ENCODE assay signal across 9 mouse cellular contexts in the genomic region with DNA sequence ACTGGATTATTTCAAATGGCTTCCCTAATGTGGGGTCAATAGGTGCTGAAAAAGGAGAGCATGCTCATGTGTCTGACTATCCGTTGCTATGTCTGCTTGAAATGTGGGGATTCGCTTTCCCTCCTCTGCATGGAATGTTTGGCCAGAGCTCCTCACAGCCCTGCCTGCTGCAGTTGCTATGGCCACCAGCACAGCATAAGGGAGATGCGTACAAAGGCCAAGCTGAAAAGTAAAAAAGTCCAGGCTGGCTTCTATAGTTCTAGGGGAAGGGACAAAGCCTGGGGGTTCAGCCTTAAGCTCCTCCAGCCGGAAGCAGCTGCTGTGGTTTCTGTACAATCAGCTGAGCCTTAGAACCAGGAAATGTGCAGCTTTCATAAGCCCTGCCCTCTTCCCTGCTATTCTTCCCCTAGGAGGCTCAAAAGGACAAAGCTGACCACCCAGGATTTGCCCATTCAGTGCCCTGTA. TPM values are rescaled to one million over a fixed set of nuclear protein-coding genes. Genes with fewer than 3 reads are reported as not detected.
DNase-seq lines count a peak whose midpoint lies in the region; ATAC-seq lines count a peak whose summit lies in the region.
"Had no signal": no experiment of that assay in that cellular context is flagged by ENCODE, and none has a peak within 500 bp of the region (broad histone marks: within the 10 kb centered on the region; RNA-seq: fewer than 3 reads in every experiment).

No protein-coding gene starts in this region.

- no peak overlapping the region for H3K4me2 ChIP-seq in lung, embryonic 15.5 days
- no peak overlapping the region for H3K4me2 ChIP-seq in forebrain, embryonic 15.5 days (replicated peaks)
- H3K4me2 ChIP-seq in liver, embryonic 13.5 days = no peak overlapping the region

- no peak for DNase-seq in lung, postnatal 10 days
- DNase-seq in liver, embryonic 13.5 days = no peak
- peak; percentile 52 for DNase-seq in thymus, postnatal 25 days
- DNase-seq in testis, postnatal 10 days (ENCODE audit: low spot score) = no peak
- DNase-seq in retina, embryonic 14.5 days (ENCODE audit: low spot score) = no peak

- 32% methylated on average over 4 of the region's 4 CpGs for whole genome bisulfite sequencing in lung, embryonic 15.5 days
- 33% methylated on average over 4 of the region's 4 CpGs for WGBS in forebrain, embryonic 15.5 days
- WGBS in liver, embryonic 13.5 days (ENCODE audit: insufficient replicate concordance) = 39% methylated on average over 4 of the region's 4 CpGs

- H3K27me3 ChIP-seq in lung, embryonic 15.5 days = no peaks in the 10 kb centered on the region
- no peaks in the 10 kb centered on the region for H3K27me3 ChIP-seq in forebrain, embryonic 15.5 days
- H3K27me3 ChIP-seq in liver, embryonic 13.5 days = no peaks in the 10 kb centered on the region

- peaks cover 16% of the 10 kb centered on the region for H3K4me1 ChIP-seq in lung, embryonic 15.5 days
- H3K4me1 ChIP-seq in forebrain, embryonic 15.5 days = 0 out of 2 replicates have a peak, but pooled peaks cover 6% of the 10 kb centered on the region
- H3K4me1 ChIP-seq in liver, embryonic 13.5 days (replicated peaks) = peaks cover 16% of the 10 kb centered on the region

- no peaks in the 10 kb centered on the region for H3K36me3 ChIP-seq in lung, embryonic 15.5 days
- no peaks in the 10 kb centered on the region for H3K36me3 ChIP-seq in forebrain, embryonic 15.5 days
- no peaks in the 10 kb centered on the region for H3K36me3 ChIP-seq in liver, embryonic 13.5 days

- no peak overlapping the region for H3K9ac ChIP-seq in lung, embryonic 15.5 days
- H3K9ac ChIP-seq in forebrain, embryonic 15.5 days (replicated peaks) = 0 out of 2 replicates have a peak overlapping the region, but pooled peaks have one; percentile 7
- no peak overlapping the region for H3K9ac ChIP-seq in liver, embryonic 13.5 days

- no peak overlapping the region for H3K4me3 ChIP-seq in lung, embryonic 15.5 days
- no peak overlapping the region for H3K4me3 ChIP-seq in forebrain, embryonic 15.5 days
- H3K4me3 ChIP-seq in liver, embryonic 13.5 days (replicated peaks) = no peak overlapping the region

- ATAC-seq in lung, embryonic 15.5 days (ENCODE audit: borderline replicate concordance, extremely low read depth, low FRiP score, low TSS enrichment) = peak; percentile 76
- ATAC-seq in forebrain, embryonic 15.5 days (replicated peaks) = peak; percentile 74
- peak; percentile 53 for ATAC-seq in liver, embryonic 13.5 days (ENCODE audit: low read depth)
- ATAC-seq in inflammation-experienced regulatory T-cells, adult 6 months = no peak

- no peaks in the 10 kb centered on the region for H3K9me3 ChIP-seq in lung, embryonic 15.5 days
- no peaks in the 10 kb centered on the region for H3K9me3 ChIP-seq in forebrain, embryonic 15.5 days
- no peaks in the 10 kb centered on the region for H3K9me3 ChIP-seq in liver, embryonic 13.5 days (replicated peaks)

- peak overlapping the region; percentile 46; the same call in 1 of the 2 replicates for H3K27ac ChIP-seq in lung, embryonic 15.5 days
- peak overlapping the region; percentile 40 for H3K27ac ChIP-seq in forebrain, embryonic 15.5 days (replicated peaks)
- H3K27ac ChIP-seq in liver, embryonic 13.5 days = peak overlapping the region; percentile 75

RNA-seq across cellular contexts. Expression of gene Gm11985, which starts 27.7 kb away (rescaled TPM):
- polyA plus RNA-seq in lung, embryonic 15.5 days (2015; fragmentation: Nextera tagmentation; extraction: Ambion mirVana) = not detected in 2 replicates
- polyA plus RNA-seq in forebrain, embryonic 15.5 days (2015; fragmentation: Nextera tagmentation; extraction: Ambion mirVana) = not detected in 2 replicates
- polyA plus RNA-seq in liver, embryonic 13.5 days (2015; fragmentation: Nextera tagmentation; extraction: Ambion mirVana) = not detected in 2 replicates
- not detected for polyA plus RNA-seq in inflammation-experienced regulatory T-cells, adult 6 months (2017; shearing (Covaris generic))
- polyA plus RNA-seq: liver, adult 2 months had no signal

RNA-seq across cellular contexts. Expression of gene Igfbp1, which starts 36.9 kb away (rescaled TPM):
- 0.54 and 0.60 TPM in 2 replicates for polyA plus RNA-seq in lung, embryonic 15.5 days (2015; fragmentation: Nextera tagmentation; extraction: Ambion mirVana)
- 0.14 TPM in 1 of 2 replicates, not detected in the other for polyA plus RNA-seq in forebrain, embryonic 15.5 days (2015; fragmentation: Nextera tagmentation; extraction: Ambion mirVana)
- polyA plus RNA-seq in liver, embryonic 13.5 days (2015; fragmentation: Nextera tagmentation; extraction: Ambion mirVana) = 52.9 and 56.9 TPM in 2 replicates
- not detected for polyA plus RNA-seq in inflammation-experienced regulatory T-cells, adult 6 months (2017; shearing (Covaris generic))

RNA-seq across cellular contexts. Expression of gene Igfbp3, which starts 53.1 kb away (rescaled TPM):
- 12.9 and 15.9 TPM in 2 replicates for polyA plus RNA-seq in lung, embryonic 15.5 days (2015; fragmentation: Nextera tagmentation; extraction: Ambion mirVana)
- 34.7 and 40.3 TPM in 2 replicates for polyA plus RNA-seq in forebrain, embryonic 15.5 days (2015; fragmentation: Nextera tagmentation; extraction: Ambion mirVana)
- polyA plus RNA-seq in liver, embryonic 13.5 days (2015; fragmentation: Nextera tagmentation; extraction: Ambion mirVana) = 22.8 and 24.8 TPM in 2 replicates
- not detected for polyA plus RNA-seq in inflammation-experienced regulatory T-cells, adult 6 months (2017; shearing (Covaris generic))

Comparison
In these comparisons a context has a peak if more than half of its experiments do, and no peak if none do; other contexts are left out.
1. RNA of gene Igfbp1, which starts 36.9 kb away (polyA plus RNA-seq): 52.9 to 56.9 TPM in liver, embryonic 13.5 days; 0.54 to 0.60 TPM in lung, embryonic 15.5 days, 0.14 TPM in forebrain, embryonic 15.5 days and not detected in inflammation-experienced regulatory T-cells, adult 6 months; every median in the first group is over 10 times any median in the second.
2. RNA of gene Igfbp3, which starts 53.1 kb away (polyA plus RNA-seq): 34.7 to 40.3 TPM in forebrain, embryonic 15.5 days, 22.8 to 24.8 TPM in liver, embryonic 13.5 days and 12.9 to 15.9 TPM in lung, embryonic 15.5 days; not detected in inflammation-experienced regulatory T-cells, adult 6 months; every median in the first group is over 10 times any median in the second.
3. Peak in every context shown above with its lines, with median percentiles within 50 percentile points of each other: H3K27ac ChIP-seq.